Mouse (Mus musculus): ENCODE results near the gene Cdc6. TPM values are rescaled to one million over a fixed set of nuclear protein-coding genes. Genes with fewer than 3 reads are reported as not detected.

Gene Cdc6
- total and polyA plus RNA-seq, 3 experiments = 47.4 to 99.3 (median 81.3) TPM

GRCm38 (mm10) chr11:98939084-98939952, 31.7 kb downstream of the Cdc6 start (continued):
- 0 out of 4 replicates have a peak, but pooled peaks of 1 of the 2 experiments have one; percentile 12 for TF ChIP-seq CTCF (conservative IDR thresholded peaks at IDR 0.05 in 1 of 2, IDR thresholded peaks at IDR 0.05 in 1 of 2; ENCODE audit: low read depth in 2 of 2, low read length in 2 of 2)
- no peak for TF ChIP-seq CHD1 (IDR thresholded peaks at IDR 0.05; ENCODE audit: low read depth, low read length)
- no peak for TF ChIP-seq POLR2AphosphoS2 (IDR thresholded peaks at IDR 0.05; ENCODE audit: low read depth, low read length)
- no peak; the same call in 1 of the 2 replicates for TF ChIP-seq MAZ (IDR thresholded peaks at IDR 0.05; ENCODE audit: low read depth, low read length)
- no peak for TF ChIP-seq TCF12 (IDR thresholded peaks at IDR 0.05; ENCODE audit: low read depth, low read length)
- TF ChIP-seq RAD21 (IDR thresholded peaks at IDR 0.05; ENCODE audit: low read depth, low read length) = no peak; the same call in 1 of the 2 replicates
- TF ChIP-seq PAX5 (IDR thresholded peaks at IDR 0.05; ENCODE audit: low read length) = no peak
- no peak for TF ChIP-seq GABPA (IDR thresholded peaks at IDR 0.05; ENCODE audit: insufficient replicate concordance, low read depth, low read length)
- TF ChIP-seq SMC3 (IDR thresholded peaks at IDR 0.05; ENCODE audit: low read depth, low read length) = no peak
- no peak for TF ChIP-seq USF2 (conservative IDR thresholded peaks at IDR 0.05; ENCODE audit: low read depth, low read length)
- TF ChIP-seq CHD2 (IDR thresholded peaks at IDR 0.05; ENCODE audit: low read length) = peak; percentile 65
- TF ChIP-seq ZNF384 (IDR thresholded peaks at IDR 0.05; ENCODE audit: low read depth, low read length) = peak; percentile 68
- TF ChIP-seq E2F4 (IDR thresholded peaks at IDR 0.05; ENCODE audit: insufficient replicate concordance, low read depth, low read length) = no peak
- no peak for TF ChIP-seq USF1 (IDR thresholded peaks at IDR 0.05; ENCODE audit: low read depth, low read length)

GRCm38 (mm10) chr11:98939953-98940641, 32.5 kb downstream of the Cdc6 start:
- Histone ChIP-seq H3K9me3 (replicated peaks; ENCODE audit: low read length) (peaks cover 4% of the 10 kb centered on the region), H3K36me3 (replicated peaks in 1 of 2; ENCODE audit: control insufficient read depth in 1 of 2, insufficient read depth in 1 of 2, low read length in 1 of 2) (no peaks in the 10 kb centered on the region), H3K4me3 (replicated peaks in 1 of 3; ENCODE audit: low read depth in 2 of 3, low read length in 2 of 3, poor library complexity in 1 of 3) (peak overlapping the region; percentile 48 to 90 (median 72)), H3K27me3 (replicated peaks) (no peaks in the 10 kb centered on the region), H3K4me1 (ENCODE audit: control insufficient read depth in 1 of 2, insufficient read depth in 2 of 2) (peaks cover 34 to 74% of the 10 kb centered on the region in 2 experiments), H3K27ac (ENCODE audit: insufficient read depth, low read depth) (peak overlapping the region; percentile 71), H3K79me2 (replicated peaks; ENCODE audit: control insufficient read depth, extremely low read depth, insufficient read depth, poor library complexity, severe bottlenecking) (peaks cover 8% of the 10 kb centered on the region), H3K4me2 (ENCODE audit: insufficient read depth, low read depth, poor library complexity, severe bottlenecking) (peak overlapping the region; percentile 80), H3K9ac (ENCODE audit: insufficient read depth, low read depth) (peak overlapping the region; percentile 0; the same call in 1 of the 2 replicates)
- TF ChIP-seq MAX (IDR thresholded peaks at IDR 0.05; ENCODE audit: low read length) = no peak
- TF ChIP-seq POLR2A (IDR thresholded peaks at IDR 0.05; ENCODE audit: low read depth, low read length) = no peak
- peak; percentile 38; the same call in 1 of the 2 replicates for TF ChIP-seq CHD2 (IDR thresholded peaks at IDR 0.05; ENCODE audit: low read length)
- 0 out of 2 replicates have a peak, but pooled peaks have one; percentile 12 for TF ChIP-seq NELFE (IDR thresholded peaks at IDR 0.05; ENCODE audit: low read depth, low read length)
- DNase-seq (ENCODE audit: extremely low read depth) = no peak
- in situ Hi-C loops (cut with MboI; ENCODE audit: low pct_ligation_motif_present, low pct_unique_long_range_greater_than_20kb, low sequenced_read_pairs) = loop anchor here (5.0 kb wide), 1 partner anchor 32 kb away; no protein-coding TSS in a partner anchor
- dilution Hi-C loops (cut with MboI; ENCODE audit: extremely low pct_ligation_motif_present, extremely low pct_unique_long_range_greater_than_20kb, low sequenced_read_pairs) = no loop called here
